Mouse (Mus musculus) layer of hippocampus, postnatal 10 days (tissue): ENCODE measurements around the gene Dbt. TPM values are rescaled to one million over a fixed set of nuclear protein-coding genes. Genes with fewer than 3 reads are reported as not detected.

Experiments
- DNase-seq, 2 experiments: peaks; one replicate each; pipeline ENCODE4 v3.0.0; 2021; ENCODE audit warnings: low spot score in 2 of 2
- total RNA-seq, 2 experiments: library from RNA; stranded (reverse); gene quantifications; 2 replicates each; pipeline ENCODE4 v1.2.3; 2021

Dbt gene
- total RNA-seq, 2 experiments from 2014 or later: 16.7 to 22.2 TPM

DNA sequence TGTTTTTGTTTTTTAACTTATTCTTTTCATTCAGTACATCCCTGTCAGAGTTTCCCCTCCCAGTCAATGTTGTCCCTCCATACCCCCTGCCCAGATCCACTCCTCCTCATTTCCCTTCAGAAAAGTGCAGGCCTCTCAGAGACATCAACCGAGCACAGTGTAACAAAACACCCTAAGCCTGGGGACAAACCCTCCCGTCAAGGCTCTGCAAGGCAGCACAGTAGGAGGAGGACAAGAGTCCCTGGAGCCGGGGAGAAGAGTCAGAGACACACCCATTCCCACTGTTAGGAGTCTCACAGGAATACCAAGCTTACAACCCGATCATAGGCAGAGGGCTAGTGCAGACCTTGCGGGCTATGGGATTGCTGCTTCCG lies 24.3 kb downstream of the Dbt start:
- DNase-seq: no peak

DNA sequence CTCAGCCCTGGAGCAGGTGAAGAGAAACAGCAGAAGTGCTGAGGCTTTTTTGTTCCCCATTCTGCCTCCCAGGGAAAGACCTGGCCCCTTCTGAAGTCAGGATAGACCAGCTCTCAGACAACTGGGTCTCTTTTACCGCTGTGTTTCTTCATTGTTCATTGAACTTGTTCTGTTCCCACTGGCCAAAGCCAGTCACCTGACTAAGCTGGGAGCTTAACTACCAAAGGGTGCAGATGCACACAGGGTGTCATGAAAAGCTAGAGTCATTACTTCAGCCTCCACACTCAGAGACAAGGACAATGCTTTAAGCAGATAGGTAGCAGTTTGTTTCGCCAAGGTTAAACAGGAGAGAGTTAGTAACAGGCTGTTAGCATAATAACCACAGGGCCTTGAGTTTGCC lies 29.2 kb downstream of the Dbt start:
- no peak for DNase-seq

DNA sequence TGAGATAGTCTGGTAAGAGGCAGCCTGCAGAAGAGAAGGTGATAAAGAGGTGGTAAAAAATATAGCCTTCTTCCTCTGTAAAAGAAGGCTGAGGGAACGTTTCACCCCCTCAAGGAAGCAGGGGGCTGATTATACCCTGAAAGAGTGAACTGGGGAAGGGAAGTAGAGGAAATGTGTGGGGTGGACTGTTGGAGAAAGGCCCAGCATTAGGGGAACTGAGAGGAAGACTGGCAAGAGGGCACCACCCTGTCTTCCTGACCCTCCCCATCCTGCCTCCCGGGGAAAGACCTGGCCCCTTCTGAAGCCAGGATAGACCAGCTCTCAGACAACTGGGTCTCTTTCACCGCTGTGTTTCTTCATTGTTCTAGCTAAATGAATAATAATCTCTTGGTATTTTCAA lies 29.7 kb downstream of the Dbt start:
- no peak for DNase-seq

DNA sequence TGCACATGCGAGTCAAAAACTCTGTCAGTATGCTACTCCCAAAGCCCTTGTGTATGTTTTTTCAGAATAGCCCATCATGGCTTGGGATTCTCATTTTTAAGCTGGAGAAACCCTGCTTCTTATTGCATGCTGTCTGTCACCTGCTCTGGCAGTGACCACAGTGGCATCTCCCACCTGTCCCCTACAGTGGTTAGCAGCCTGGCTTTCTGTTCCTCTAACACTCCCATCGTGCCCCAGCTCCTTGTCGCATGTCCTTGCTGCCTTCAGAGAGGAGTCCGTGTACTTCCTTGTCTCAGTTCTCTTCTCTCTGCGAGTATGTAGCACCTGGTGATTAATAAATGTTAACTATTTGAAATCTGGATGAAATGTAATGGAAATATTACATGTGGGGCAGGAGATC lies 34.6 kb downstream of the Dbt start:
- DNase-seq: no peak

- DNase-seq: no peak
These were observed 38.5 kb downstream of the Dbt start for GRCm38 (mm10) chr3:116551362-116551761.

GRCm38 (mm10) chr3:116561315-116561714 lies 48.4 kb downstream of the Dbt start:
- peak; percentile 12 to 23 for DNase-seq

GRCm38 (mm10) chr3:116562408-116563094 lies 49.7 kb downstream of the Dbt start, which contains the start of gene Lrrc39:
Gene Lrrc39 (plus strand): TSS chr3:116562973.
- DNase-seq: no peak

DNA sequence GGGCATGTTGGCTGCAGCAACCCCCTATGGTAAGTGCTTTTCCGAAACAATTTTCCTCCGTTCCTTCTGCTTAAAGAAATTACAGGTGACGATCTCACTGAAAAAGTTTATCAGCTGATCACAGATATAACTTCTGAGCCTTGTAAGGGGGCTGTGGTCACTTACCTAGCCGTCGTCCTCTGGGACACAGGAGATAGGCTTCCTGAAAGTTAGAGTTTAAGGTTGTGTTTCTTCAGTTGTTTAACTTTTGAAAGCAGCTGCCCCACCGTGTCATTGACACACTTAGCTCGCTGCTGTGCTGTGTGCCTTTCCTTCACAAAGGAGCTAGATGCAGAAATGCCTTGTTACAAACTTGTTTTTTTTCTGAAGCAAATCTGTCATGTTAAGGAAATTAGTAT lies 50.2 kb downstream of the Dbt start:
- DNase-seq: no peak

GRCm38 (mm10) chr3:116570628-116571027 lies 57.8 kb downstream of the Dbt start:
- DNase-seq: no peak

- no peak for DNase-seq
These were observed 64.4 kb downstream of the Dbt start for GRCm38 (mm10) chr3:116577286-116577685.

DNA sequence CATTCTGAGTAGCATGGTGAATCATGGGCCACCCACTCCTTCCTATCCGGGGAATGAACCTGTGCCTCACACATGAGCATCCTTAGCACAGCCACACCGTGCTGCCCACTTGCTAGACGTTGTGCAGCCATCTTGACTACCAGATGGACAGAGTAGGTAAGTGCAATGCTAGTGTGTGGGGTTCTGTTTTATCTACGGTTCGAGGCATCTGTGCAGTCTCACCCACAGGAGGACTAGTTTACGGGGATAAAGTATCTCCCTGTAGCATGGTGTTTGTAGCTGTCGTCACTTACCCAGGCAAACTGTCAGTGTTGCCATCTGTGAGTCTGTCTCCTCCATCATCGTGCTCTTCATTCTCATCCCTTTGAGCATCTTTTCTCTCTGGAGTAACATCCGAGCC lies 69.3 kb downstream of the Dbt start:
- DNase-seq: no peak

DNA sequence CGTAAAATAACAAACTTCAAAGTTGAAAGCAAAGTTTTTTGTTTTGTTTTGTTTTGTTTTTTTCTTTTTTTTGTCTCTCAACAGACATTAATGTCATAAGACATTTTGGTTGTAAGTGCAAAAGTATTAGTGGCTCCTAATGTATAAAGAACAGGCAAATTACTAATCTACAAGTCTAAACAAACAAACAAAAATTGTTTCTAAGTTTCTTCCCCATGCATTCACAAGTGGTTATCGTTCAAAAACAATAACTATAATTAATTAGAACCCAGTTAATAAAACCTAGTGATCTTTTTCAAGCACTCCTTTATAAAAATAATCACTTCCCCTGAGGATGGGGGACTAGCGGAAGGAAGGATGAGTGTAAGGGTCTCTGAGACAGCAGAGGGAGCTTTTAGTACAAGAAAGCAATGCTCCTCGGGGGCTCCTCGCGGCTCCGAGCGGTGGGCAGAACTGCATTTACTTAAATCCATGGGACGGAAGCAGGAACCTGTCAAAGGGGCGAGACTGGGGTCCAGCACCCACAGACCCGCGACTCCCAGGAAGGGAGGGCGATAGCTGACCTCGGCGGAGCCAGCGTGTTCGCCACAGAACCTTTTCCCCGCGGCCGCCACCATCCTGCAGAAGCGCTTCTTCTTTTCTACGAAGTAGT lies 81.3 kb downstream of the Dbt start:
- DNase-seq: no peak

GRCm38 (mm10) chr3:116594728-116595602 lies 82.1 kb downstream of the Dbt start, which contains the start of gene Sass6:
Gene Sass6 (plus strand): TSS chr3:116594982.
- DNase-seq: peak; percentile 99

DNA sequence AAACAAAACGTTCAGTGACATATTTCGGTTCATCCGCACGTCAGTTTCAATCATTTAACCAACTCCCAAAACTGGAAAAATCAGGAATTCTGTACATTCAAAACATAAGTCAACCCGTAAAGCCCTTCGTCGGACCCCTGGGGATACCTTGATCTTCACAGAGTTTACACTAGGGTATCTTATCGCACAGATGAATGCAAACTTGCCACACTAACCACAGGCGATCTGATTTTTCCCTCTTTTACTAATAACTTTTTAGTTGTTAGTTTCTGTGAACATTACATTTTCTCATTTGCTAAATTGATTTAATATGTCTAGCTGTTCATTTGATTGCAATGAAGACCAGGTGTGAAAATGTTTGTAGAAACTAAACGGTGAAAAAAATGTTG lies 82.7 kb downstream of the Dbt start:
- DNase-seq: no peak

Other genes with a start within 250 kb of the Dbt start
- gene Cdc14a, start 89.0 kb upstream of the Dbt start, total RNA-seq: 1 to 10 TPM; 5.2 to 7.6 TPM
- gene Rtca, start 4.9 kb upstream of the Dbt start, total RNA-seq: 10 to 100 TPM; 68.1 to 70.0 TPM
- under 1 TPM; 0.25 to 0.27 TPM for gene Lrrc39, start 49.9 kb downstream of the Dbt start, total RNA-seq
- 10 to 100 TPM in 1 of 2 experiments, 1 to 10 TPM in 1; 9.6 to 11.4 TPM for gene Sass6, start 81.9 kb downstream of the Dbt start, total RNA-seq
- gene Trmt13, start 101.5 kb downstream of the Dbt start, total RNA-seq: 10 to 100 TPM; 14.0 to 17.5 TPM
- 10 to 100 TPM; 54.8 to 57.5 TPM for gene Mfsd14a, start 149.6 kb downstream of the Dbt start, total RNA-seq
- gene Gm43191, start 168.2 kb downstream of the Dbt start, total RNA-seq: not detected
- 10 to 100 TPM; 15.2 to 16.9 TPM for gene Slc35a3, start 199.8 kb downstream of the Dbt start, total RNA-seq